Mouse (Mus musculus): ENCODE data around the gene Gm4922.

Gm4922 gene

GRCm38 (mm10) chr10:18786693-18787092 lies at the start of gene Gm4922:
Gene Gm4922 (minus strand): TSS chr10:18786793.
- DNase-seq (ENCODE audit: low spot score): no peak

DNA sequence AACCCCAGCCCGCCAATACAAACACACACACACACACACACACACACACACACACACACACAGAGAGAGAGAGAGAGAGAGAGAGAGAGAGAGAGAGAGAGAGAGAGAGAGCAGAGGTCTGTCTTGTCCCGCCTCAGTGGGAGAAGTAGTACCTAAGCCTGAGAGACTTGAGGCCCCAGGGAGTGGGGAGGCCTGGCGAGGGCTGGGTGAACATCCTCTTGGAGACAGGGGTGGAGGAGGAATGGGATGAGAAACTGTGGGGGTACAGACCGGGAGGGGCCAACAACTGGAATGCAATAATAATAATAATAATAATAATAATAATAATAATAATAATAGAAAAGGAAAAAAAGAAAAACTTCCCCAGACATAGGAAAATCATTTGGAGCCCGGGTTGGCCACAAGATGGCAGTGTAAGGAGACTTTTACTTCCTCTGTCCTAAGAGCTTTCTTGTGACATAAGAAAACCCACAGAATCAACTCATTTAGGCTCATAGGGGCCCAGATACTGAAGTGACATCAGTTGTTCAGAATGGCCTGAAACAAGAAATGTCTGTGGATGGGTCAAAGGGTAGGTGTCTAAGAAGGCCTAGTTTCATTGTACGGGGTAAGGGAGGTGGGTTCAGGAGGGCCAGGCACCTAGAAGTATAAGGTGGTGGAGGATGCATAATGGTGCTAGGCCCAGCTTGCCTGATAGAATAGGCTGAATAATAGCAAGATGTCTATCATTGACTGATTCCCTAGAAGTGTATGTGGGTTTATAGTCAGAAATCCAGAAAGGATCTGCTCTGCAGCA lies 49.3 kb upstream of the Gm4922 start:
- no peak for DNase-seq (ENCODE audit: low spot score)

- DNase-seq (ENCODE audit: low spot score): no peak
These were observed 47.8 kb upstream of the Gm4922 start for GRCm38 (mm10) chr10:18834389-18834788.

DNA sequence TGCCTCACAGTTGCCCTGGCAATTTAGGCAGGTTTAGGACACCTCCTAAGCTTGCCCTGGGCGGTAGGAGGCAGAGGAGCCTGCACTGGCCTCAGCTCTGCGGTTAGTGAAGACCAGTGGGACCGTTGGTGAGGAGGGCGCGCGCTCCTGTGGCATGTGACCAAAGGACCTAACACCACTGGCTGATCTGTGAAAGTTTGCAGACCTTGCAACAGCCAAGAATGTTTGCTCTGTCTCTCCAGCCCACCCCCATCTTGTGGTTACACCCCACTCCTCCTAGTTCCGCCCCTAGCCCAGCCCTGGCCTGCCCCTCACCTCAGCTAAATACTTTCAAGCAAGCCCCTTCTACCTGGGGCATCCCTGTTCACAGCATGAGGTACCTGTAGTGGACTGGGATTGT lies 45.2 kb upstream of the Gm4922 start:
- no peak for DNase-seq (ENCODE audit: low spot score)

DNA sequence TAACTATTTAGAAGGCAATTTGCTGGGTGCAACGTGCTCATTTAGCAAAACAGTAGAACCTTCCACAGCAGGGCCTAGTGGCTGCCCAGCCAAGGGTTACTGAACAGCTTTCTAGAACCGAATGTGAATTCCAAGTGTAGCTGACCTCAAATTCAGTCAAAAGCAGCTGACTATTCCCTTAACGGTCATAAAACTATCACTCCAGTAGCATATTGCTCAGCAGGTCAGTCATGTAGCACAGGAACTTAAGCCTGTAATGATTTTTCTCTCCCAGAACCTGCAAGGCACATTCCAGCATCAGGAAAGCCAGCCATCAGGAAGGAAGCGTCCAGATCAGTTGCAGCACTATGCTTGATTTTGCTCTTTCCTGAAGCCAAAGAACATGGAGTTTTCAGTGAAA lies 43.8 kb upstream of the Gm4922 start:
- no peak for DNase-seq (ENCODE audit: low spot score)

DNA sequence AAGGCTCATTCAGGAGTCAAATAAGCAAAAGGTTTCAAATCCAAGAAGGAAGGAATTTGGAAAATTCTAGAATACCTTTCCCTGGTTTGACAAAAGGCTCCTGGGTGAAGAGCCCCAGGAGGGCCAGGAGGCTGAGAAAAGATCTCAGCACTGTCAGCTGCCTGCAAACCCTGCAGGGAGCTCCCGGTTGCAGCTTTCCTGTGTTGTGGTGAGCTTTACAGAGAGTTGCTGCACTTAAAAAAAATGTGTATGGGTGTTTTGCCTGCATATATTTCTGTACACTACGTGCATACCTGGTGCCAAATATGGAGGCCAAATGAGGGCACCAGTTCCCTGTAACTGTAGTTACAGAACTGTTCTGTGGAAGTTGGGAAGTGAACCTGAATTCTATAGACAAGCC lies 41.3 kb upstream of the Gm4922 start:
- DNase-seq (ENCODE audit: low spot score): no peak

- DNase-seq (ENCODE audit: low spot score): no peak
These were observed 39.5 kb upstream of the Gm4922 start for GRCm38 (mm10) chr10:18826107-18826506.

GRCm38 (mm10) chr10:18825143-18825542 lies 38.5 kb upstream of the Gm4922 start:
- DNase-seq (ENCODE audit: low spot score): no peak

GRCm38 (mm10) chr10:18816560-18816959 lies 30.0 kb upstream of the Gm4922 start:
- no peak for DNase-seq (ENCODE audit: low spot score)

- DNase-seq (ENCODE audit: low spot score): no peak
These were observed 25.2 kb upstream of the Gm4922 start for GRCm38 (mm10) chr10:18811751-18812150.

DNA sequence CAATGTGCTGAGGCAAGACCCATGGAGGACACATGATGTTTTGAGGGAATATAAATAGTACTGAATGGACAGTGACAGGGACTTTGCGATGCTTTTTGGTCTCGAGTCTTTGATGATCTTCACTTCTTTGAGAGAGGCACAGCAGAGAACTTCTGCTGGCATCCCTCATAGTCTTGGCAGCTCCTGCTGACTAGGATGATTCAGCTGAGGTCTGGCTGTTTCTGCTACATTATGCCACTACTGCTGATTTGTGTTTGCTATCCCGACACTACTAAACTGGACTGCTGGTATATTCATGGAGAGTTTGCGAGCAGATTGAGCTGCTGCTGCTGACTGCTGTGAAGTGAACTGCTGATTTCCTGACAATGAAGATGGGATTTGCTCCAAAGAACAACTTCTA lies 3.5 kb upstream of the Gm4922 start:
- no peak for DNase-seq (ENCODE audit: low spot score)

DNA sequence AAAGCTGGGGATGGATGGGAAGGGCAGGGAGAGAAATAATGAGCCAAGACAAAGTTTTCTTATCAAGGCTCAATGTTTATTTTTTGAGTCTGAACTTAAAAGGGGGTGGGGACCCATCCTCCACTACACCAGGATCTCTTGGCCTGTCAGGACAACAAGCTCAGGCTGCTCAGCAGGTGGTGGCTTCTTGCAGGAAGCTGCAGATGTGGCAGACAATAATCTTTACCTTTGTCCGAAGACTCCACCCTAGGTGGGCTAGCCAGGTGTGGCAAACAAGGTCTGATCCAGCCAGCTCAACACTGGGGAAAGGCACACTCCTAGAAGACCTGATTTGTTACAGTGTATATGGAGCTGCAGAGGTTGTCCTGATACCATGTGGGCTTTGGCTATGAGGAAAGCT lies 2.0 kb upstream of the Gm4922 start:
- DNase-seq (ENCODE audit: low spot score): no peak

GRCm38 (mm10) chr10:18777546-18777945 lies 9.0 kb downstream of the Gm4922 start:
- DNase-seq (ENCODE audit: low spot score): no peak

- DNase-seq (ENCODE audit: low spot score): no peak
These were observed 13.9 kb downstream of the Gm4922 start for GRCm38 (mm10) chr10:18772537-18773179.

DNA sequence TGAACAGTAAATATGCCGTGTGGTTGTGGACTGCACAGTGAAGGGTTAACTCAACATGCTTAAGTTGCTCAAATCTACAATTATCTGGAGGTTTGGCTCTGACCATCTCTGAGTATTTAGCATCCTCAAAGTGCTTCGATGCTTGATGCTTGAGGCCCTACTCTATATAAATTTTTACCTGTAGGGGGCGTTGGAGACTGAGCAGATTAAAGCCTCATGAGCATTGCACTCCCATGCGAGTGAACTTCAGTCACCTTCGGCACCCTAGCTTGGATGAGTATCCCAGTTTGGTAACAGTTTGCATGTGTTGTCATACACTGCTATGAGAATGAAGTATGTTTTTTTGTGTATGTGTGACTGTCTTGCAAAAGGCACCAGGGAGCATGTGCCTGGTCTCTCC lies 16.7 kb downstream of the Gm4922 start:
- DNase-seq (ENCODE audit: low spot score): no peak

- no peak for DNase-seq (ENCODE audit: low spot score)
These were observed 26.4 kb downstream of the Gm4922 start for GRCm38 (mm10) chr10:18760241-18760640.

DNA sequence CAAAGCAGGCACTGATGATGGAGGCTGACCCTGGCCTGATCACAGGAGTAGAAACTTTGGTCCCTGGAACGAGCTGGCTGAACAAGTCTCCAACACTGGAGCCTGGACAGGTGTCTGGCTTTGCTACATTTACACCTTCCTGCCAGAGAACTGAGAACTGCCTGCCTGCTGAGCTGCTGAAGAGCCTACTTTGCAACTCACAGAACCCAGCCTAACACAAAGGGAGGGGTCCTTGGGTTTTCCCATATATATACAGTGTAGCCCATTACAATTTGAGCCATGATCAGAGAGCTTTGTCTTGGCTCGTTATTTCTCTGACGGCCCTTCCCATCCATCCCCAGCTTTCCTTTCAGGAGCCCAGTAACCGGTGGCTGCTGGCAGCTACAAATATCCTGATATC lies 36.5 kb downstream of the Gm4922 start:
- DNase-seq (ENCODE audit: low spot score): no peak

DNA sequence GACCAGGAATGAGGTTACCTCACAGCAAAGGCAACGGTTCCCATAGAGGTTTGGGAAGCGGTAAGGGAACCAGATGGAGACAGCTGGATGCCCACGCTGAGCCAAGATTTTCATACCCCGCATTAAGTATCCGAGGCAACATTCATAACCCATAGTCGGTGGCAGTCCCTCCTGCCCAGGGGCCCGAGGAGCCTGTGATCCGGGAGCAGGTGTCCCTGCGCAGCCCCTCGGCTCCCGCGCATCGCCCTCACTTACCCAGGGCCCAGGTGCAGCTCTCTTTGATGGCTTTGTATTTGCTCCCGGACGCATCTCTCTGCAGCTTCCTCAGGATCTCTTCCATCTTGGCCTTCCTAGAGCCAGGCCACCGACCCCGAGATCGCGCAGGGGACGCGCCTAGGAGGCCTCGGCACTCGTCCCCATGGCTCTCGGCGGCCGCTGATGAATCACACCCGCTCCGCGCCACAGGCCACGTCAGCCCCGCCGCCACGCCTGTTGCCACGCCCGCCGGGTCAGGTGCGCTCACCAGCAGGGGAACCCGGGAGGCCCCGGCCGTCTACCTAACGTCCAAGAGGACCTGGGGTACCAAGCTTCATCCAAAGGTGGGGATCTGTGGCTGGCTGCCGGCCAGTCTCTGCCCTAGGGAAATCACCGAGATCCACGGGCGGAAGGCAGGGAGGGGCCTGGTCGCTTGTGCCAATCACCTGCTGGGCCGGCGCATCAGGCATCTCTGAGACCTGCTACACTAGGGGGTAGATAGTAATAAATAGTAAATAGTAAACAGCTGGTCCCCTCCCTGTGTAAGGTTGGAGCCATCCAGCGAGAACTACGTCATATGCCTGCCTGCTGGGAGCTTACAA lies 43.1 kb downstream of the Gm4922 start, which contains the start of gene Arfgef3:
TSS of gene Arfgef3 (minus strand) at position 664 of the 857 bp plus-strand sequence.
- no peak for DNase-seq (ENCODE audit: low spot score)

DNA sequence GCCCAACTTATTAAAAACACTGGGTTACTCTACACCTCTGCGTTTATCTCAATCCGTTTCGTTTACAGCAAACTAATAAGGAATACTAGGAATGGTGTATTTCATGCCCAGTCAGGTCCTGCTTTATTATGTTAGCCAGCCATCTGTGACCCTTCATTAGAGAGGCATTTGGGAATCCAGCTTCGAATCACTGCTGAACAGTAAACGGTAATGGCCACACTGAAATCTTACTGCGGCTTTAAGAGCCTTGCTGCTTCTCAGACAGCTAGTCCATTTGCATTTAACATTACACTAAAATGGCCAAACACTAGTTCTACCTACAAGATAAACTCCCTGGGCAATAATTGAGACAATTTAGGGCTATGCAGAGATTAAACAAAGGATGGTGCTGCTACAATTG lies 44.5 kb downstream of the Gm4922 start:
- no peak for DNase-seq (ENCODE audit: low spot score)

DNA sequence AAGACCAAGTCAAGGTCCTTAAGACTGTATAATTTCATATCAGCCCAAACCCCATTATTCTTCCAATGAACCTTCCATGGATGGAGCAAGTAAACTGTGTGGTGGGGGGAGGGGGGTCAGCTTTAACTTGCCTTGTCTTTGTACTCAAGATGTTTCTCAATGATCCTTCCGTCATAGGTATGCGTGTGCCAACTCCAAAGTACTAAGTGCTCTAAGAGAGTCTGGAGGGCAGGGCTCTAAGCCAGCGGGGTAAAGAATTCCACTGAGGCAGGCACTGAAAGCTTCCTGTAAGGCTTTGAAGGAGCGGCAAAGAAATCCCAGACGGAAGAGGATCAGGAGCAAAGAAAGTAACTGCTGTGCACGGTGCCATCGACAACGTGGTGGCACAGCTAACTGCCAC lies 45.6 kb downstream of the Gm4922 start:
- no peak for DNase-seq (ENCODE audit: low spot score)
